Mouse (Mus musculus) bone marrow, adult 2 months (tissue): ENCODE measurements at regions not wholly inside any gene's neighbourhood (a gene's known extent, or its start where the extent isn't known, plus 50 kb on each side); places are given as distances from the start of the nearest gene placed in this dataset.
A peak's percentile ranks its signal among the peaks of the same experiment; 100 is the strongest.

Experiments
- H3K27ac ChIP-seq: fragments of 200-500 bp; 2 replicates; pipeline ENCODE4 v1.5.1; 2012; ENCODE audit warnings: low read depth, mild to moderate bottlenecking, control low read depth, inconsistent platforms, low read length; ENCODE audit not compliant: control insufficient read depth, poor library complexity, insufficient read depth
- H3K4me1 ChIP-seq: fragments of 200-500 bp; 2 replicates; pipeline ENCODE4 v1.6.1; 2011; ENCODE audit warnings: low read length; ENCODE audit not compliant: control insufficient read depth, insufficient read depth
- H3K4me3 ChIP-seq: fragments of 200-500 bp; replicated peaks from 2 replicates; pipeline ENCODE3; 2011; ENCODE audit warnings: mild to moderate bottlenecking, low read depth, low read length, control low read depth; ENCODE audit not compliant: control insufficient read depth
- CTCF ChIP-seq: fragments of 200-500 bp; IDR thresholded peaks from 2 replicates; pipeline ENCODE4 v1.5.1; 2011; ENCODE audit warnings: low read length, control low read depth; ENCODE audit not compliant: control insufficient read depth, insufficient read depth
- POLR2A ChIP-seq: fragments of 200-500 bp; IDR thresholded peaks from 2 replicates; pipeline ENCODE4 v1.6.1; 2011; ENCODE audit warnings: low read depth, mild to moderate bottlenecking, control low read depth, low read length, borderline replicate concordance; ENCODE audit not compliant: control insufficient read depth
- WGBS: fragments of 180-500 bp; shearing (Covaris S2); methylation state at CpG from one replicate; pipeline ENCODE4 v1.1.7; 2018; 5-methylcytosine and 5-hydroxymethylcytosine counted together

GRCm38 (mm10) chr6:31209411-31210139, 189.0 kb upstream of the Mkln1 start:
- H3K4me1 ChIP-seq = peaks cover 3% of the 10 kb centered on the region; the same call in 1 of the 2 replicates
- TF ChIP-seq CTCF (no peak), POLR2A (no peak)
- peak overlapping the region; percentile 47 for H3K4me3 ChIP-seq
- H3K27ac ChIP-seq = peak overlapping the region; percentile 1
- 6% methylated on average over 15 of the region's 15 CpGs for WGBS

- H3K4me1 ChIP-seq = peaks cover 3% of the 10 kb centered on the region; the same call in 1 of the 2 replicates
- WGBS = 35% methylated on average over 7 of the region's 7 CpGs
- H3K4me3 ChIP-seq = peak overlapping the region; percentile 47
Observed at GRCm38 (mm10) chr6:31210209-31210714, 188.3 kb upstream of the Mkln1 start.

GRCm38 (mm10) chr6:31211091-31211490, 187.4 kb upstream of the Mkln1 start:
- Histone ChIP-seq H3K4me1 (peaks cover 3% of the 10 kb centered on the region), H3K4me3 (no peak overlapping the region), H3K27ac (no peak overlapping the region)
- no peak for TF ChIP-seq CTCF
- no peak for TF ChIP-seq POLR2A
- 60% methylated on average over 4 of the region's 4 CpGs for WGBS

More at GRCm38 (mm10) chr6:31210209-31210714, 188.3 kb upstream of the Mkln1 start:
- H3K27ac ChIP-seq = peak overlapping the region; percentile 1
- peak; percentile 22; the same call in 1 of the 2 replicates for TF ChIP-seq CTCF
- TF ChIP-seq POLR2A = no peak

GRCm38 (mm10) chr6:31211616-31212015, 186.9 kb upstream of the Mkln1 start:
- Histone ChIP-seq H3K4me3 (no peak overlapping the region), H3K27ac (no peak overlapping the region), H3K4me1 (peaks cover 3% of the 10 kb centered on the region)
- WGBS = 80% methylated on average over 5 of the region's 5 CpGs
- TF ChIP-seq CTCF (no peak), POLR2A (no peak)

- WGBS = 82% methylated on average over 7 of the region's 7 CpGs
- TF ChIP-seq POLR2A (no peak), CTCF (no peak)
- Histone ChIP-seq H3K4me1 (peaks cover 3% of the 10 kb centered on the region), H3K4me3 (no peak overlapping the region), H3K27ac (no peak overlapping the region)
Observed at GRCm38 (mm10) chr6:31212080-31212479, 186.5 kb upstream of the Mkln1 start.

GRCm38 (mm10) chr6:31212694-31213093, 185.8 kb upstream of the Mkln1 start:
- H3K4me3 ChIP-seq = no peak overlapping the region
- WGBS = 86% methylated on average over 13 of the region's 13 CpGs
- H3K27ac ChIP-seq = no peak overlapping the region
- peaks cover 3% of the 10 kb centered on the region for H3K4me1 ChIP-seq
- TF ChIP-seq POLR2A (no peak), CTCF (no peak)

GRCm38 (mm10) chr6:31213161-31213560, 185.4 kb upstream of the Mkln1 start:
- TF ChIP-seq CTCF (no peak), POLR2A (no peak)
- 62% methylated on average over 4 of the region's 4 CpGs for WGBS
- Histone ChIP-seq H3K4me3 (no peak overlapping the region), H3K27ac (no peak overlapping the region), H3K4me1 (peaks cover 3% of the 10 kb centered on the region)

GRCm38 (mm10) chr6:31215661-31216060, 182.9 kb upstream of the Mkln1 start:
- TF ChIP-seq POLR2A = no peak
- TF ChIP-seq CTCF = no peak
- no peaks in the 10 kb centered on the region; the same call in none of the 2 replicates for H3K4me1 ChIP-seq
- no peak overlapping the region for H3K4me3 ChIP-seq
- no peak overlapping the region for H3K27ac ChIP-seq
- WGBS = 72% methylated on average over 8 of the region's 8 CpGs
